Mouse (Mus musculus) CH12.LX (cell line): Measurements from ENCODE around the gene Gm28729. TPM values are rescaled to one million over a fixed set of nuclear protein-coding genes. Genes with fewer than 3 reads are reported as not detected.
"Not testable (repeated sequence)": the region's sequence is repeated elsewhere in the genome, so short reads cannot be mapped to it uniquely, and the experiment has no call there.

Experiments
- DNase-seq: peaks from one replicate; pipeline ENCODE4 v3.0.0-alpha.2; 2013; ENCODE audit errors: extremely low read depth
- H3K27ac ChIP-seq: 2 replicates; pipeline ENCODE4 v1.5.1; 2012; ENCODE audit warnings: low read depth, mild to moderate bottlenecking, control low read depth, moderate library complexity; ENCODE audit not compliant: insufficient read depth
- H3K27me3 ChIP-seq: replicated peaks from 2 replicates; pipeline ENCODE3; 2012; ENCODE audit warnings: inconsistent platforms
- H3K36me3 ChIP-seq, 2 experiments: replicated peaks in 1 of 2; 2 replicates each; pipeline versions ENCODE3 to v1.6.1; 2012; ENCODE audit warnings: inconsistent platforms in 1 of 2, low read length in 1 of 2, mild to moderate bottlenecking in 1 of 2, mixed read lengths in 1 of 2, moderate library complexity in 1 of 2; ENCODE audit not compliant: control insufficient read depth in 1 of 2, insufficient read depth in 1 of 2
- H3K4me1 ChIP-seq, 2 experiments: 2 replicates each; pipeline ENCODE4 v1.6.1; 2012; ENCODE audit warnings: inconsistent platforms in 1 of 2, moderate library complexity in 1 of 2; ENCODE audit not compliant: insufficient read depth in 2 of 2, control insufficient read depth in 1 of 2
- H3K4me2 ChIP-seq: 2 replicates; pipeline ENCODE4 v1.6.1; 2012; ENCODE audit warnings: low read depth, mild to moderate bottlenecking, control low read depth; ENCODE audit not compliant: poor library complexity, insufficient read depth, severe bottlenecking
- H3K4me3 ChIP-seq, 3 experiments: fragments of 150-350 bp in 1 of 3; sonication (generic) in 1 of 3; replicated peaks in 1 of 3; 2 replicates each; pipeline versions ENCODE3 to v1.5.1; 2011 to 2012; ENCODE audit warnings: low read depth in 2 of 3, low read length in 2 of 3, mild to moderate bottlenecking in 2 of 3, moderate library complexity in 2 of 3, control low read depth in 1 of 3, improper control_type of control experiment in 1 of 3, inconsistent platforms in 1 of 3, mixed read lengths in 1 of 3; ENCODE audit not compliant: poor library complexity in 1 of 3
- H3K79me2 ChIP-seq: replicated peaks from 2 replicates; pipeline ENCODE4 v1.6.1; 2012; ENCODE audit warnings: mild to moderate bottlenecking, moderate library complexity; ENCODE audit not compliant: control insufficient read depth, poor library complexity, insufficient read depth, severe bottlenecking; ENCODE audit errors: extremely low read depth
- H3K9ac ChIP-seq: 2 replicates; pipeline ENCODE4 v1.6.1; 2012; ENCODE audit warnings: low read depth, mild to moderate bottlenecking, control low read depth, moderate library complexity; ENCODE audit not compliant: insufficient read depth
- H3K9me3 ChIP-seq: replicated peaks from 2 replicates; pipeline ENCODE3; 2012; ENCODE audit warnings: low read length, inconsistent platforms, mixed read lengths
- BHLHE40 ChIP-seq: IDR thresholded peaks from 2 replicates; pipeline ENCODE4 v1.6.1; 2011; ENCODE audit warnings: mild to moderate bottlenecking, low read depth, low read length, improper control_type of control experiment
- CHD2 ChIP-seq: IDR thresholded peaks from 2 replicates; pipeline ENCODE4 v1.6.1; 2011; ENCODE audit warnings: low read length, improper control_type of control experiment
- CTCF ChIP-seq, 2 experiments: IDR thresholded peaks in 1 of 2; conservative IDR thresholded peaks in 1 of 2; 2 replicates each; pipeline ENCODE4 v1.5.1; 2011 to 2012; ENCODE audit warnings: low read depth in 2 of 2, low read length in 2 of 2, improper control_type of control experiment in 1 of 2, inconsistent platforms in 1 of 2, mild to moderate bottlenecking in 1 of 2, moderate library complexity in 1 of 2
- ETS1 ChIP-seq: conservative IDR thresholded peaks from 2 replicates; pipeline ENCODE4 v1.6.1; 2012; ENCODE audit warnings: low read depth, mild to moderate bottlenecking, inconsistent platforms, low read length, improper control_type of control experiment, moderate library complexity
- HCFC1 ChIP-seq: IDR thresholded peaks from 2 replicates; pipeline ENCODE4 v1.6.1; 2012; ENCODE audit warnings: low read depth, mild to moderate bottlenecking, inconsistent platforms, low read length, improper control_type of control experiment
- JUND ChIP-seq: conservative IDR thresholded peaks from 2 replicates; pipeline ENCODE4 v1.6.1; 2011; ENCODE audit warnings: low read depth, low read length, improper control_type of control experiment
- KAT2A ChIP-seq: IDR thresholded peaks from 2 replicates; pipeline ENCODE4 v1.6.1; 2012; ENCODE audit warnings: low read length, improper control_type of control experiment, inconsistent platforms; ENCODE audit not compliant: insufficient replicate concordance
- MAX ChIP-seq: IDR thresholded peaks from 2 replicates; pipeline ENCODE4 v1.6.1; 2011; ENCODE audit warnings: low read length, improper control_type of control experiment
- MEF2A ChIP-seq: IDR thresholded peaks from 2 replicates; pipeline ENCODE4 v1.6.1; 2014; ENCODE audit warnings: low read depth, mild to moderate bottlenecking, inconsistent platforms, low read length, improper control_type of control experiment, borderline replicate concordance
- MXI1 ChIP-seq: IDR thresholded peaks from 2 replicates; pipeline ENCODE4 v1.6.1; 2011; ENCODE audit warnings: mild to moderate bottlenecking, low read depth, low read length, improper control_type of control experiment
- PAX5 ChIP-seq: IDR thresholded peaks from 2 replicates; pipeline ENCODE4 v1.6.1; 2012; ENCODE audit warnings: low read length, inconsistent platforms, mixed read lengths
- POLR2A ChIP-seq: IDR thresholded peaks from 2 replicates; pipeline ENCODE4 v1.6.1; 2011; ENCODE audit warnings: low read depth, mild to moderate bottlenecking, improper control_type of control experiment, low read length
- RCOR1 ChIP-seq: conservative IDR thresholded peaks from 2 replicates; pipeline ENCODE4 v1.6.1; 2012; ENCODE audit warnings: low read depth, mild to moderate bottlenecking, inconsistent platforms, low read length, improper control_type of control experiment
- SMC3 ChIP-seq: IDR thresholded peaks from 2 replicates; pipeline ENCODE4 v1.6.1; 2011; ENCODE audit warnings: low read depth, low read length, improper control_type of control experiment
- UBTF ChIP-seq: IDR thresholded peaks from 2 replicates; pipeline ENCODE4 v1.6.1; 2012; ENCODE audit warnings: low read depth, mild to moderate bottlenecking, inconsistent platforms, low read length, improper control_type of control experiment, moderate library complexity
- ZKSCAN1 ChIP-seq: IDR thresholded peaks from 2 replicates; pipeline ENCODE4 v1.6.1; 2012; ENCODE audit warnings: low read depth, inconsistent platforms, low read length, improper control_type of control experiment, borderline replicate concordance
- ZNF384 ChIP-seq: IDR thresholded peaks from 2 replicates; pipeline ENCODE4 v1.6.1; 2012; ENCODE audit warnings: low read depth, low read length, improper control_type of control experiment, inconsistent platforms
- dilution Hi-C: fragments of 300-500 bp; cut with MboI; formaldehyde crosslinking; loops from 2 replicates; pipeline ENCODE4 v1.14.3; 2020; ENCODE audit warnings: low sequenced_read_pairs; ENCODE audit not compliant: extremely low pct_unique_long_range_greater_than_20kb, extremely low pct_ligation_motif_present
- in situ Hi-C: fragments of 300-500 bp; cut with MboI; formaldehyde crosslinking; loops from 3 replicates; pipeline ENCODE4 v1.14.3; 2019; ENCODE audit warnings: low sequenced_read_pairs, low pct_ligation_motif_present, low pct_unique_long_range_greater_than_20kb, mixed read lengths
- polyA plus RNA-seq: library from polyadenylated mRNA; unstranded; fragments of >175 nt; gene quantifications from 2 replicates; pipeline ENCODE4 v1.2.1, GENCODE M21; 2012; ENCODE audit warnings: low read depth; ENCODE audit not compliant: insufficient read length
- total RNA-seq, 2 experiments: library from RNA; depleted of rRNA; stranded (reverse); fragments of 300-350 nt in 1 of 2; fragments of >200 nt in 1 of 2; gene quantifications; 2 replicates each; pipeline ENCODE4 v1.2.3; 2012 to 2014

The Gm28729 gene
- total and polyA plus RNA-seq, 3 experiments: not detected

DNA sequence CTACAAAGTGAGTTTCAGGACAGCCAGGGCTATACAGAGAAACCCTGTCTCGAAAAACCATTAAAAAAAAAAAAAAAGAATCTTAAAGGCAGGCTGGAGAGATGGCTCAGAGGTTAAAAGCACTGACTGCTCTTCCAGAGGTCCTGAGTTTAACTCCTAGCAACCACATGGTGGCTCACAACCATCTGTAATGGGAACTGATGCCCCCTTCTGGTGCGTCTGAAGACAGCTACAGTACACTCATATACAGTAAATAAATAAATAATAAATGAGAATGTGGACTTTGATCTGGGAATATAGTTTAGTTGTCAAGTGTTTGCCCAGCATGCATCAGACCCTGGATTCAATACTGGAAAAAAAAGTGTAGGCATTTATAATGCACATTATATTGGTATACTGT, 3.5 kb downstream of the Gm28729 start:
- H3K79me2 ChIP-seq, H3K27me3 ChIP-seq, H3K4me3 ChIP-seq, H3K4me2 ChIP-seq, dilution Hi-C loops, H3K9me3 ChIP-seq: not testable (repeated sequence)
- DNase-seq: peak; percentile 13
- peaks cover 7 to 14% of the 10 kb centered on the region in 2 experiments for H3K4me1 ChIP-seq
- TF ChIP-seq SMC3: peak; percentile 36; the same call in 1 of the 2 replicates
- peak in 1 of 2 experiments; percentile 76; a peak in 2 of 4 replicates for TF ChIP-seq CTCF (conservative IDR thresholded peaks at IDR 0.05 in 1 of 2, IDR thresholded peaks at IDR 0.05 in 1 of 2; ENCODE audit: low read depth in 2 of 2, low read length in 2 of 2)
- TF ChIP-seq, all 38 proteins: peak for 2; not testable (repeated sequence) for 36
- in situ Hi-C loops, H3K36me3 ChIP-seq, H3K9ac ChIP-seq, H3K27ac ChIP-seq: not testable (repeated sequence)

DNA sequence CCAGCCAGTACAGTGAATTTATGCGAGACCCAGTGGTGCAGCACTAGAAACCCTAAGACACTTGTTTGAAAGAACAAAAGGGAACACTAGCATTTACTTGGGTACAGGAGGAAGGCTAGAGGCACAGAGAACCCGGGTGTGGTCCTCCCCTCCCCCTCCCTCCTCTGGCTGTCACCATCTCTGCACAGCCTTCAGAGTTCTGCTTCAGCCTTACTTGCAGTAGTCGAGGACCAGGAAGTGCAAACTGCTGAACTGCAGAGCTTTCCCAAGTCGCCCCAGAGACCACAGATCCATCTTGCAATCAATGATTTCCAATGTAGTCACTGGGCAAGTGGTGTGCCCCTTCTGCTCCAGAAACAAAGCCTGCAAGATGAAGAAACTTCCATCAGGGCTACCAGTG, 7.6 kb downstream of the Gm28729 start:
- no peak for TF ChIP-seq RCOR1
- no peak for TF ChIP-seq MXI1
- TF ChIP-seq CHD2: no peak
- no peak for TF ChIP-seq JUND
- no peak for TF ChIP-seq PAX5
- TF ChIP-seq HCFC1: no peak
- no peak for TF ChIP-seq SMC3
- no peak for TF ChIP-seq POLR2A
- no peak for TF ChIP-seq BHLHE40
- no peak for TF ChIP-seq ZKSCAN1
- no peak for TF ChIP-seq ZNF384
- TF ChIP-seq MEF2A: no peak
- no peak for TF ChIP-seq MAX
- TF ChIP-seq CTCF (conservative IDR thresholded peaks at IDR 0.05 in 1 of 2, IDR thresholded peaks at IDR 0.05 in 1 of 2; ENCODE audit: low read depth in 2 of 2, low read length in 2 of 2): no peak
- no peak for TF ChIP-seq KAT2A
- dilution Hi-C loops: no loop called here
- Histone ChIP-seq H3K9ac (no peak overlapping the region), H3K27ac (no peak overlapping the region), H3K36me3 (no peaks in the 10 kb centered on the region), H3K4me2 (no peak overlapping the region), H3K9me3 (no peaks in the 10 kb centered on the region), H3K4me1 (peaks cover 0 to 4% of the 10 kb centered on the region in 2 experiments; a peak in 2 of 4 replicates), H3K27me3 (no peaks in the 10 kb centered on the region), H3K4me3 (no peak overlapping the region), H3K79me2 (no peaks in the 10 kb centered on the region)
- in situ Hi-C loops: no loop called here
- DNase-seq: no peak

DNA sequence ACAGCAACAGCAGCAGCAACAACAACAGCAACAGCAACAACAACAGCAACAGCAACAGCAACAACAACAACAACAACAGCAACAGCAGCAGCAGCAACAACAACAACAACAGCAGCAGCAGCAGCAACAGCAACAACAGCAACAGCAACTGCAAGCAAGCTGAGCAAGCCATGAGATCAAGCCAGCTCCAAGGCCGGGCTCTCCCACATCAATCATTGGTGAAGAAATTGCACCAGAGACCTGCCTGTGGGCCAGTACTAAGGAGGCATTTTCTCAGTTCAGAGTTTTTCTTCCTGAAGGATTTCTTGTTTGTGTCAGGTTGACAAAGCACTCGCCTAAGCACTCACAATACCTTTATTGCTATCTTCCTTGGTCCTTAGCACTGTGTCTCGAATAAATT, 8.3 kb downstream of the Gm28729 start:
- H3K79me2 ChIP-seq: no peaks in the 10 kb centered on the region
- no peaks in the 10 kb centered on the region for H3K27me3 ChIP-seq
- no peaks in the 10 kb centered on the region for H3K36me3 ChIP-seq
- peaks cover 0 to 4% of the 10 kb centered on the region in 2 experiments; a peak in 2 of 4 replicates for H3K4me1 ChIP-seq
- H3K4me3 ChIP-seq: no peak overlapping the region
- no peak for TF ChIP-seq HCFC1
- no peak for TF ChIP-seq ETS1
- TF ChIP-seq MEF2A: no peak
- no peak for TF ChIP-seq UBTF
- no peak for TF ChIP-seq ZNF384
- dilution Hi-C loops (no loop called here), in situ Hi-C loops (no loop called here)
- no peak for DNase-seq
- H3K9me3 ChIP-seq: no peaks in the 10 kb centered on the region
- H3K27ac ChIP-seq: no peak overlapping the region
- H3K4me2 ChIP-seq: no peak overlapping the region
- no peak overlapping the region for H3K9ac ChIP-seq
